Mouse (Mus musculus) adrenal gland, postnatal 10 days (tissue): Measurements from ENCODE around the gene Loxl1. TPM values are rescaled to one million over a fixed set of nuclear protein-coding genes. Genes with fewer than 3 reads are reported as not detected.
A peak's percentile ranks its signal among the peaks of the same experiment; 100 is the strongest.

Experiments used
- DNase-seq: peaks from one replicate; pipeline ENCODE4 v3.0.0; 2021; ENCODE audit warnings: mixed read lengths
- total RNA-seq, 2 experiments: library from RNA; stranded (reverse); gene quantifications; 2 replicates each; pipeline ENCODE4 v1.2.3; 2021

Loxl1 gene
- total RNA-seq, 2 experiments from 2014 or later = 49.1 to 49.2 TPM

DNA sequence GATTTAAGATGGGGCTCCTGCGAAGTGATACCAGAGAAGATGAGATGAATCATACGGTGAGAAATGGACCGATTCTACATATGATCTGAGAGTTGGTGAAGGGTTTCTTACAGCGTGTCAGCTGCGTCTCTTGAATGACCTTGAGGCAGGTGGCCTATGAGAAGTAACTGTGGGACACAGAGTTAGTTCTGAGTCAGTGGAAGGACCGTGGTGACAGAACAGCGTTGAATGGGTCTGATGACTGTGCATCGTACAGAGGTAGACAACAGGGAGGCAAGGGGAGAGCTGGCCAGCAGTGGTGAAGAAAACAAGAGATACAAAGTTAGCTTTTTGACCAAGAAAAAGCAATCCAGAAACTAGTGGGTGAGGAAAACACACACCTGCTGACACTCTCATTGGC, 62.7 kb downstream of the Loxl1 start:
- DNase-seq = no peak

- peak; percentile 90 for DNase-seq
Measured at GRCm38 (mm10) chr9:58249592-58250192, 63.3 kb downstream of the Loxl1 start, which contains the start of gene Pml. TSS of gene Pml (minus strand) at chr9:58249786.

DNA sequence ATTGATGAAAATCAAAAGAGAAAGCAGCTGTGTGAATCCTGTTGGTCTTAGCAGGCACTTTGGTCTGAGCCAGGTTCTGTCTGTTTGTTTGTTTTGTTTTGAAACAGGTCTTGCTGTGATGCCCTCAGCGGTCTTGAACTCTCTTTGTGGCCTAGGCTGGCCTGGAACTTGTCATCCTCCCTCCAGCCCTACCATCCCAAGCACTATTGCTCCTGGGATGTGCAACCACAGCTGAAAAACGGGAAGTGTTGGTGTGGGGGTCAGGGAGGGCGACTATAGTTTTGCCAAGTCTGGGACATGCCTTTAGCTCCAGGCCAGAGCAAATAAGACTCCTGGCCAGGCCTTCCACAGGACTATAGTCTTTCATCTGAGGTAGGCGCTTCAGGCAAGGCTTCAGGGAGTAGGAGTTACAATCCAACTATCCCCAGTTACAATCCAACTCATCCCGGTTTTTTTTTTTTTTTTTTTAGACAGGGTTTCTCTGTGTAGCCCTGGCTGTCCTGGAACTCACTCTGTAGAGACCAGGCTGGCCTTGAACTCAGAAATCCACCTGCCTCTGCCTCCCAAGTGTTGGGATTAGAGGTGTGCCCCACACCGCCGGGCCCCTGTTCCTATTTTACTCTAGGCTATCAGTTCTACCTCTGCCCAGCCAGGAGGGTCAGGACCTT, 64.1 kb downstream of the Loxl1 start:
- no peak for DNase-seq

DNA sequence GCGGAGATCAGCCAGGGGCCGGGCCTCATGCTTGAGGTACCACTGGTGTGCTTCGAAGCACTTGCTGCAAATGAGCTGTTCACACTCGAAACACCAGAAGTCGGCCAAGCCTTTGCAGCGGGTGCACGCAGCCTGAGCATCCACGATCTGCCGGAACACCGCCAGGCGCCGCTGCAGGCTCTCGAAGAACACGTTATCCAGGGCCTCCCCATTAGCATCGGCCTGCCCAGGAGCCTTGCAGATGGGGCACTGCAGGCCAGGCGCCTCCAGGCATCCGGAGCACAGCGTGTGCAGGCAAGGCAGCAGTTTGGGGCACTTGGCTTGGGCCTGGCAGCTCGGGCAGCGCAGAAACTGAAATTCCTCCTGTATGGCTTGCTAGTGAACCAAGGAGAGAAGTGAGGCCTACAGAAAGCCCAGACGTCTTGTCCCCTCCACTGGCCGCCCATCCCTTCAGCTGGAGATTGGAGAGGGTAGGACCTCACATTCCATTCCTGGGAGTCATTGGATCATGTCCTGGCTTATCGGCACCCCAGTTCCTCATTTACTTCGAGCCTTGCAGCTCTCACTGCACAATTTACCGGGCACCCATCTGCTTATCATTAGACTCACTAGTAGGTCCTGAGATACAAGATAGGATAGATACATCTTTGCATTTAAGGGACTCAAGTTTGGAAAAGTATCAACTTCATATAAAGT, 65.8 kb downstream of the Loxl1 start:
- DNase-seq = peak; percentile 89

- DNase-seq = no peak
Measured at GRCm38 (mm10) chr9:58246083-58246591, 66.8 kb downstream of the Loxl1 start.

- DNase-seq = no peak
Measured at GRCm38 (mm10) chr9:58243696-58244095, 69.3 kb downstream of the Loxl1 start.

- no peak for DNase-seq
Measured at GRCm38 (mm10) chr9:58242696-58243095, 70.3 kb downstream of the Loxl1 start.

DNA sequence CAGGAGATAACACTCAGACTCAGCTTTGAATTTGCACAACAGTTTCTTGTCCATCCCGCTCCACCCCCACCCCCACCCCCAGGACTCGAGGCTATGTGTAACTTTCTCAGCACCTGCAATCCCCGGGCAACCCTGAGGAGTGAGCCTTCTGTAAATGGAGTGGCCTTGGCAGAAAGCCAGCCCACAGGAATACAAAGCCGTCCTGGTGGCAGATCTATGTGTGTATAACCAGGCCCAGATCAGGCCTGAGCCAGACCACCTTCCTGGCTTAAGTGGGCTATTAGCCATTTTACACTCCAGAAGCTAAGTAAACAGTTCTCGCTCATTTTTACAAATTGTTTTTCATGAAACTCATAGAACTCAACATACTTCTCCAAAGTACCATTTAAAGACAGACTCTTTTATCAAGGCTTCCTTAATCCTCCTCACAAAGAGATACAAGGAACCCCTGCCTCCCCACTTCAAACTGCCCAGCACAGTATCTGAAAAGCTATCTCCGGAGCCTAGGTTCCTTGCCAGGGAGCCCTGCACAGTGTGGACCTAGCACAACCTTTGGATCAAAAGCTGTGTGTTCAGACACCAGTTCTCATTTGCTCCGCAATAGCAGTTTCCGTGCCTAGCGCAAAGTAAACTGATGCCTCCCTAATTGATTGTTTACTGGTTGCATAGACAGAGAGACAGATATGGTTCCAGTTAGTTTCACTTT, 71.1 kb downstream of the Loxl1 start:
- DNase-seq = peak; percentile 73

Other genes starting within 250 kb of the Loxl1 start
- 1 to 10 TPM; 1.1 to 1.3 TPM for gene Stra6, start 249.4 kb downstream of the Loxl1 start, total RNA-seq
- gene Ccdc33, start 194.4 kb downstream of the Loxl1 start, total RNA-seq = under 1 TPM in 1 of 2 experiments, not detected in 1; 0.12 TPM
- 10 to 100 TPM; 46.5 to 47.1 TPM for gene Islr, start 108.9 kb downstream of the Loxl1 start, total RNA-seq
- 10 to 100 TPM in 1 of 2 experiments, 1 to 10 TPM in 1; 5.0 to 11.0 TPM for gene Islr2, start 108.9 kb downstream of the Loxl1 start, total RNA-seq
- gene Pml, start 63.4 kb downstream of the Loxl1 start, total RNA-seq = 10 to 100 TPM; 21.8 to 25.6 TPM
- gene Stoml1, start 60.0 kb downstream of the Loxl1 start, total RNA-seq = 10 to 100 TPM; 14.6 to 22.4 TPM
- gene Tbc1d21, start 57.3 kb upstream of the Loxl1 start, total RNA-seq = not detected
- gene Insyn1, start 175.4 kb upstream of the Loxl1 start, total RNA-seq = 10 to 100 TPM in 1 of 2 experiments, 1 to 10 TPM in 1; 9.6 to 10.7 TPM
- 10 to 100 TPM; 16.2 to 20.9 TPM for gene Cd276, start 242.3 kb upstream of the Loxl1 start, total RNA-seq